Mouse (Mus musculus) cerebellum, postnatal 14 days (tissue): Measurements from ENCODE around the gene Hid1.
"Not testable (repeated sequence)": the region's sequence is repeated elsewhere in the genome, so short reads cannot be mapped to it uniquely, and the experiment has no call there.

ENCODE experiments used
- DNase-seq, 2 experiments: peaks; one replicate each; pipeline ENCODE4 v3.0.0; 2021; ENCODE audit warnings: mixed read lengths in 2 of 2

The Hid1 gene

DNA sequence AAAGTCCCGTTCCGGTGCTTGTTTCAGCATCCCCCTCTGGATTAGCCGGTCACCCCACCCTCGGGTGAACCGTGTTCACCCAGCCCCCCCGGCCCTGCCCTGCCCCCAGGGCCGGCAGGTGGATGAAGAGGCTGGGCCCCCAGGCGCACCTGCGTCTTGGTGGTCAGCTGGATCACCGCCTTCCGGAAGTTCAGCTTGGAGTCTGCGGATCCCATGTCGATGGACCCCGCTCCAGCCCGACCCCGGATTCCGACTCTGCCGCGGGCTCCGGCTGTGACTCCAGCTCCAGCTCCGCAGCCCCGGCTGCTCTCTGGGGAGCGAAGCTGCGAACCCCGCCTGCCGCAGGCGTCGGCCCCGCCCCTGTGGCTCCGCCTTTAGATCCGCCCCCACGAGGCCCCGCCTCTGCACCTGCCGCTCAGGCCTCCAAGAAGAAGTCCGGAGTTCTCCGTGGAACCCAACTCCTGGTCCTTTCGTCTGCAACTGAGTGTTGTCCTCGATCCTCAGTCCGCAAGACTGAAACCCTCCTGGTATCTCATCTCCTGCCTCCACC lies at the start of gene Hid1:
TSS of gene Hid1 (minus strand) at position 362 of the 550 bp plus-strand sequence.
- peak; percentile 87 to 93 for DNase-seq

DNA sequence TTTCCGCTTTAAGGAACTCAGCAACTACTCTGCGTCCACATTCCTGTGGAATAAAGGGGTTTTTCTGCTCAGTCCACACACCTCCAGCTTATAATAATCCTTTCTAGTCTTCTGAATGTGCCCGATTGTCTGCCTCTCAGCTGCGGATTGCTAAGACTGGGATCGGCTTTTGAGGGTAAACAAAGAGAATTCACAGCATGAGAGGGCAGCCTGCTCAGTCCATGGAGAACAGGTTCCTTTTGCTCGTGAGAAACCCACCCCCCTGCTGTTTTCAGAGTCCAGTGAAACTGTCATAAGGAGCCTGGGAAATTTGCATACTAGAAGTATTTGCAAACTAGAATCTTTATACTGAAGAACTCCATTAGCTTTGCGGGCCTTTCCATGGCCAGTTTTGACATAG lies 42.0 kb upstream of the Hid1 start:
- DNase-seq = no peak

DNA sequence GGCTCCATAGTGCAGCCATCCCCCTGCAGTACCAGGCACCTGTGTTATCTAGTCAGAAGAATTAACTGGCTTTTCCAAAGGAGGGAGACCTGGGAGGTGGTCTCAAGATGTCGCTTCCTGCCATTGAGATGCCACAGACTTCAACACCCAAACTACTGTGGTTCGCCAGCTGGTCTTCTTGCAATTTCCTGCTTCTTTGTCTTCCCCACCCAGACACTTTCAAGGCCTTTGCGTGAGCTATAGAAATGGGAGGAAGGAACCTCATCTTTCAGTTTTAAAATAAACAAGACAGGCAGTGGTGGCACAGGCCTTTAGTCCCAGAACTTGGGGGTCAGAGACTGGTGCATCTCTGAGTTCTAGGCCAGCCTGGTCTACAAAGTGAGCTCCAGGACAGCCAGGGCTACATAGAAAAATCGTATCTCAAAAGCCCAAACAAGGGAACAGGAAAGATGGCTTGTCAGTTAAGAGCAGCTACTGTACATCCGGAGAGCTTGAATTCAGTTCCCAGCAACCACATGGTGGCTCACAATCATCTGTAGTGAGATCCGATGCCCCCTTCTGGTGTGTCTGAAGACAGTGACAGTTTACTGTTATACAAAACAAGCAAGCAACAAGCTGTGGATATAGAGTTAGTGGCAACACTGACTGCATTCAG lies 40.8 kb upstream of the Hid1 start:
- DNase-seq = no peak

- no peak for DNase-seq
Observed at GRCm38 (mm10) chr11:115406858-115407401, 39.4 kb upstream of the Hid1 start.

GRCm38 (mm10) chr11:115405723-115406122 lies 38.2 kb upstream of the Hid1 start:
- no peak for DNase-seq

GRCm38 (mm10) chr11:115403338-115404124 lies 36.0 kb upstream of the Hid1 start, which contains the start of gene Mrpl58:
TSS of gene Mrpl58 (plus strand) at chr11:115403752.
- DNase-seq = peak; percentile 93 to 94

DNA sequence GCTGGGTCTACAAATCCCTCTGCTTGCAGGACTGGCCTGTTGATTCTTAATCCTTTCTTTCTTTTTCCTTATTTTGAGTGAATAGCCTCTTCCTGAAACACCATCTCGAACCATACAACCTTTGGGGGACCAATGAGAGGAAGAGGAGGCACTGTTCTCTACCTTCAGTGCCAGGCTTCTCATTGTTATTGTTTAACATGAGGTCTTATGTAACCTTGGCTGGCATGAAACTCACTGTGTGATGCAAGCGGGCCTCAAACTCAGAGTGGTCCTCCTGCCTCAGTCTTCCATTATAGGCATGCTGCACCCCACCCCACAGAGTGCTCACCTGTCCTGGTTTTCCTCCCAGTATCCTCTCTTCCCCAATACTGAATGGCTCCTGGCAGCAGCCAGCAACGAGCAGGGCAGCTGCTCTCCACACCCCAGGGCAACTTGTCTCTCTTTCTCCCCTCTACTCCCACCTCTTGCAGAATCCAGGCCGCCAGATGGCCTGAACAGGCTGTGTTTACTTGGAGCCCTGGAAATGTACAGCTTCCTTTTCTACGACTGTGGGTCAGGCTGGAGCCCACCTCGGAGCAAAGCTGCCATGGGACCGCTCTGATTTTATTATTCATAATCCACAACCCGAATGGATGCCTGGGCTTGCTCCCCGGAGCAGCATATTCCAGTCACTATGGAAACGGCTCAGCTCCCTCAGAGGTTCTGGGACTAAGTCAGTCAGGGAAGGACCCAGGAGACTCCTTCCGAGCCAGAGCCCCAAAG lies 33.3 kb upstream of the Hid1 start:
- peak; percentile 79 to 81 for DNase-seq

GRCm38 (mm10) chr11:115400126-115400525 lies 32.6 kb upstream of the Hid1 start:
- DNase-seq = peak in 1 of 2 experiments; percentile 36

- no peak for DNase-seq
Observed at GRCm38 (mm10) chr11:115398085-115398484, 30.5 kb upstream of the Hid1 start.

DNA sequence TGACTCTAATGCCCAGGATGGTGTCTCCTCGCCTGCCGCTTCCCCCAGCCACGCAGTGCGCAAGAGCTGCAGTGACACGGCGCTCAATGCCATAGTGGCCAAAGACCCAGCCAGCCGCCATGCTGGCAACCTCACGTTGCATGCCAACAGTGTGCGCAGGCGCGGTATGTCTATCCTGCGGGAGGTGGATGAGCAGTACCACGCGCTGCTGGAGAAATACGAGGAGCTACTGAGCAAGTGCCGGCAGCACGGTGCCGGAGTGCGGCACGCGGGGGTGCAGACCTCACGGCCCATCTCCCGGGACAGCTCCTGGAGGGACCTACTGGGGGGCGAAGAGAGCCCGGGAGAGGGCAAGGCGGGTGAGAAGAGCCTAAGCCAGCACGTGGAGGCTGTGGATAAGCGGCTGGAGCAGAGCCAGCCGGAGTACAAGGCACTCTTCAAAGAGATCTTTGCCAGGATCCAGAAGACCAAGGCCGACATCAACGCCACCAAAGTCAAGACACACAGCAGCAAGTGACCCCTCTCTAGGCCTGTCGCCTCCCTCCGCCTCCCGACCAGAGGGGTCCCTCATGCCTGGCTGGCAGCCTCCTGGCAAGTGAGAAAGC lies 26.3 kb upstream of the Hid1 start:
- DNase-seq = peak; percentile 86

DNA sequence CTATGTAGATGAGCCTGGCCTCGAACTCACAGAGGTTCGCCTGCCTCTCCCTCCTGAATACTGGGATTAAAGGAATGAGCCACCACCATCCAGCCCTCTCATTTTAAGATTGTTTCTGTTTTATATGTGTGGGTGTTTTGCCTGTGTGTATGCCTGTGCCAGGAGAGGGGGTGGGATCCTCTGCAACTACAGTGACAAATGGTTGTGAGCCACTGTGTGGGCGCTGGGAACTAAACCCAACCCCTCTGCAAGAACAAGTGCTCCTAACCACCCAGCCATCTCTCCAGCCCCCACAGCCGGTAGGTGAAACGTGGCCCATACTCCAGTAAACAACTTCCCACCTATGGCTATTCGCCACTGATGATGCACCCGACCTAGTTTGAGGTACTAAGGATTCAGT lies 23.8 kb upstream of the Hid1 start:
- no peak for DNase-seq

DNA sequence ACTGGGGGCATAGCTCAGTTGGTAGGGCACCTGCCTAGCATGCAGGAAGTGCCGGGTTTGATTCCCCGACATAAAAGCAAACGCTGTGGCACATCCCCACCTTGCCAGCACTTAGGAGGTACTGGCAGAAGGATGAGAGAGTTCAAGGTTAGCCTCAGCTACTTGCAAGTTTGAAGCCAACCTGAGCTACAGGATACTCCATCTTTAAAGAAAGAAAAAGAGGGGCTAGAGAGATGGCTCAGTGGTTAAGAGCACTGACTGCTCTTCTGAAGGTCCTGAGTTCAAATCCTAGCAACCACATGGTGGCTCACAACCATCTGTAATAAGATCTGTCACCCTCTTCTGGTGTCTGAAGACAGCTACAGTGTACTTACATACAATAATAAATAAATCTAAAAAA lies 19.3 kb upstream of the Hid1 start:
- not testable (repeated sequence) for DNase-seq

GRCm38 (mm10) chr11:115384587-115384986 lies 17.0 kb upstream of the Hid1 start:
- DNase-seq = no peak

GRCm38 (mm10) chr11:115383701-115384474 lies 16.3 kb upstream of the Hid1 start:
- DNase-seq = peak; percentile 41 to 56

GRCm38 (mm10) chr11:115382891-115383290 lies 15.3 kb upstream of the Hid1 start:
- DNase-seq = peak in 1 of 2 experiments; percentile 32

- DNase-seq = peak; percentile 93 to 94
Observed at GRCm38 (mm10) chr11:115381743-115382539, 14.4 kb upstream of the Hid1 start, which contains the start of gene Cdr2l. TSS of gene Cdr2l (plus strand) at chr11:115381916.

DNA sequence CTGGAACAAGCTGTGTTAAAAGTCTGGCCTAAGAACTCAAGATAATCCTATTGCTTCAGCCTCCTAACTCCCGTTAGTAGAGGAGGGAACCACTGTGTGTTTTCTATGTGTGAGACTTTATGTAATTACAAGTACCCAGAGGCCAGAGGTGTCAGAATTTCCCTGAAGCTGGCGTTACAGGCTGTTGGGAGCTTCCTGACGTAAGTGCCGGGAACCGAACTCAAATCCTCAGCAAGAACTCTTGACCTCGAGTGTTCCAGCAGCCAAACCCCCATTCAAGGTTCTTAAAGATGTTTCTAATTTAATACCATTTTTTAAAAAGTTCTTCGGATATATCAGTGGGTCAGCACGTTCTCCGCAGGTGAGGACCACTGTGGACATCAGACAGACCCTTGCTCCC lies 13.7 kb upstream of the Hid1 start:
- DNase-seq = no peak

GRCm38 (mm10) chr11:115377854-115378253 lies 10.3 kb upstream of the Hid1 start:
- DNase-seq = no peak

GRCm38 (mm10) chr11:115377254-115377653 lies 9.7 kb upstream of the Hid1 start:
- no peak for DNase-seq

GRCm38 (mm10) chr11:115376722-115377121 lies 9.2 kb upstream of the Hid1 start:
- no peak for DNase-seq
